Mouse (Mus musculus) retina, embryonic 14.5 days (tissue): Measurements from ENCODE around the gene Lrrc8b.

ENCODE experiments used
- DNase-seq: peaks from one replicate; pipeline ENCODE4 v3.0.0-alpha.2; 2015; ENCODE audit warnings: low spot score

Gene Lrrc8b

GRCm38 (mm10) chr5:105425587-105425986 is 10.0 kb downstream of the Lrrc8b start:
- DNase-seq: no peak

DNA sequence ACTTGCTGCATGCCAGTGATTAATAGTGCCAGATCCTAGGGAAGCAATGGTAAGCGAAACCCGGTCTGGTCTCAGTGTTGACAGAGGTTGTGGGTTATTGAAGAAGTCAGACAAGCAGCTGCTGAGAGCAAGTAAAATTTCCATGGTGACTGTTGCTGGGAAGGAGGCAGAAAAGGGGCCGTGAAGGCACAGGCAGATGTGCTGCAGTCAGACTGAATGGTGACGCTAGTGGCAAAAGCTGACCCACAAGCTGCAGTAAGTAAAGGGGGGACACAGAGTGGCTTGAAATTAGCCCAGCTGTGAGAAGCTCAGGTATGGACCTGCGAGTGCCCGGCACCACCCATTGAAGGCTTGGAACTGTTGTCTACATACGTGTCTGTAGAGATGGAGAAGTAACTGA is 11.8 kb downstream of the Lrrc8b start:
- no peak for DNase-seq

- DNase-seq: no peak
Observed at GRCm38 (mm10) chr5:105428265-105428974, 12.8 kb downstream of the Lrrc8b start.

GRCm38 (mm10) chr5:105430148-105430547 is 14.6 kb downstream of the Lrrc8b start:
- DNase-seq: no peak

DNA sequence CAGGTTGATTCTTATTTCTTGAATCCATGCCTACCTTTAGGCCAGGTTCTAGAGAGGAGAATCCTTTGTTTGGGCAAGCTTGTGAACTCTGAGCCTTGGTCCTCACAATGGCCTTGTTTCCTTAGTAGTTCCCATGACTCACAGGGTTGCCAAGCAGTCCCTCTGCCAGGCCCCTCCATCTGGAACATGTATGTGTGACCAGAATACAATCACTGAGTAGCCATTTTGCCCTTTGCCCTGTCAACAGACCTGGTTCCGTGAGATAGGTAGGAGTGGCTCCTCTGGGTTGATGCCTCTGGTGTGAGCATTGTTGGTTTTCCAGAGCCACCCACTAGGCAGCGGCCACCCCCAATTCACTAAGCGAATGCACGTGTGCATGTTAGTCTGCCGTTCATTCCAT is 24.0 kb downstream of the Lrrc8b start:
- no peak for DNase-seq

- no peak for DNase-seq
Observed at GRCm38 (mm10) chr5:105440992-105441535, 25.5 kb downstream of the Lrrc8b start.

- DNase-seq: no peak
Observed at GRCm38 (mm10) chr5:105442212-105443000, 26.8 kb downstream of the Lrrc8b start.

DNA sequence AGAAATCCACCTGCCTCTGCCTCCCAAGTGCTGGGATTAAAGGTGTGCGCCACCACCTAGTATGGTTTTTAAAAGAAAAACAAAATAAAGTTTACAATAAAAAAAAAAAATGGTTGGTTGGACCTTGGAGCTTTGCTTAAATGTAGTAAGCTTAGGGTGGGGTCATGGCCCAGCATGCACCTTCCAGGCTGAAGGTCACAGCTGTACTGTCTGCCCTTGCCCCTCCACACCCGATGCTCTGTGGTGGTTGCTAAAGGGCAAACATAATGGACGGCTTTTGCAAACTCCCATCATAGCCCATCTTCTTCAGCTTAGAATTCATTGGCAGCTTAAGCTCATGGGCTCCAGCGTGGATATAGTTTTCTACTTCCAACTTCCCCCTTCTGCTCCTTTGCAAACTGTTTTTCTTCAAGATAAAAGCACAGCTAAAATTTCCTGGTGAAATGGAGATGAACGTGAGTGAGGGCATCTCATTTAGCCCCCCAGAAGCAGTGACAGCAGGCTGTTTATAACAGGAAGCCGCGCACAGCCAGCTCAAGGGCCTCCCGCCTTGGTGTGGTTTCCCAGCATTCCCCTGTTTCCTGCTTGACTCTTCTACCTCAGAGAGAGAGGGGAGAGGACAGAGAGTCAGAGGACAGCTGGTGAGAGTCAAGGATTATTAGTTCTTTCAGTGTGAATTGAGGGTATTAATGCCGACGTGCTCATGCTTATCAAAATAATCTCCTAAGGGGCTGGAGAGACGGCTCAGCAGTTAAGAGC is 27.7 kb downstream of the Lrrc8b start:
- peak; percentile 15 for DNase-seq

- no peak for DNase-seq
Observed at GRCm38 (mm10) chr5:105445686-105446085, 30.1 kb downstream of the Lrrc8b start.

- DNase-seq: no peak
Observed at GRCm38 (mm10) chr5:105454105-105454504, 38.5 kb downstream of the Lrrc8b start.

DNA sequence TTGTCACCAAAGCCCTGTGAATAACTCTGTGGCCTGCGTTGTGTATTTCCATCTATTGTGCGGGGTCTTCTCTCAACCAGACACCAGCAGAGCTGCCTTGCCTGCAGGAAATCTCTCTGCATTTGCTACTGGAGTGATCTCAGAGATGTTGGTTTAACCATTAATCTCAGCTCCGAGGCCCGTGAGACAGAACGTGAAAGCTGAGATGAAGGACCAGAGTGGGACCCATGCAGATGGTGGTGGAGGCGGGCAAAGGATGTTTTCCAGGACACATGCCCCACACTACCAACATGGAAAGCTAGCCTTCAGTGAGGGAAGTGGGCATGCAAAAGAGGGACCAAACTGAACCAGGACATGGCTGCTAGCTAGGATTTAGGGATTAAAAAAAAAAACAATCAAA is 43.5 kb downstream of the Lrrc8b start:
- no peak for DNase-seq

- DNase-seq: no peak
Observed at GRCm38 (mm10) chr5:105460551-105460950, 45.0 kb downstream of the Lrrc8b start.

DNA sequence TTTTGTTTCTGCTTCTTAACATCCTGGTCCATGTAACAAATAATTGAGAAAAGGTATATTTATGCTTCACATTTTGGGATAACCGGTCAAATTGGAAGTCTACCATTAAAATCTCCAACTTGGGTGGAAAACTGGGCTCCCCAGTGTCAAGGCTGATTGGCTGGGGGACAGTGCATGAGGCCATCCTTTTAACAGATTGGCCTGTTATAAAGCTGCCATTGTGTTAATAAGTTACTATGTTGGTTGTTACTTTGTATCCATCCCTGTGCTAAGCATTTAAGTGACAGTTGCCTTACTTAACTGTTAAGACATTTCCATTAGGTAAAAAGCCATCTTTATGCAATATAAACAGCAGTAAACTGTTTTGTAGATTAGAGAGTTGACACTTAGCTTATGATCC is 45.5 kb downstream of the Lrrc8b start:
- no peak for DNase-seq

- DNase-seq: no peak
Observed at GRCm38 (mm10) chr5:105464671-105465070, 49.1 kb downstream of the Lrrc8b start.

DNA sequence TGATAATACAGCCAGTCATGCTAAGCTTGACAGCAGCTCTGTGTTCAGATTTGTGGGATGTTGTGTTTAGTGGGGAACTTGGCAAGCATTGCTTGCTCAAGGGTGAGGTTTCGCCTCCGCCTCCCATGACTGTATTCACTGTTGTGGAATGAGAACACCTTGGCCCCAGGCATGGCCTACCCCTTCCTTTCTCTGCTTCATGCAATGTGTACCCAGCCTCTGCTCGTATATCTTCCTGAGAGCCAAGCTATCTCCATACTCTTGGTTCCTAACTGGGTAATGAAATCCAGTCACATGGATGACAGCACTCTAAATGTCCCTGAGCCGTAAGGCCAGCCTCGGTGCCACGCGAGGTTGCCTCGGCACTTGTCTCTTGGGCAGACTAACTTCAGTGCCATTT is 50.0 kb downstream of the Lrrc8b start:
- DNase-seq: no peak

- DNase-seq: no peak
Observed at GRCm38 (mm10) chr5:105466471-105466902, 50.9 kb downstream of the Lrrc8b start.

GRCm38 (mm10) chr5:105467271-105467670 is 51.7 kb downstream of the Lrrc8b start:
- DNase-seq: no peak

DNA sequence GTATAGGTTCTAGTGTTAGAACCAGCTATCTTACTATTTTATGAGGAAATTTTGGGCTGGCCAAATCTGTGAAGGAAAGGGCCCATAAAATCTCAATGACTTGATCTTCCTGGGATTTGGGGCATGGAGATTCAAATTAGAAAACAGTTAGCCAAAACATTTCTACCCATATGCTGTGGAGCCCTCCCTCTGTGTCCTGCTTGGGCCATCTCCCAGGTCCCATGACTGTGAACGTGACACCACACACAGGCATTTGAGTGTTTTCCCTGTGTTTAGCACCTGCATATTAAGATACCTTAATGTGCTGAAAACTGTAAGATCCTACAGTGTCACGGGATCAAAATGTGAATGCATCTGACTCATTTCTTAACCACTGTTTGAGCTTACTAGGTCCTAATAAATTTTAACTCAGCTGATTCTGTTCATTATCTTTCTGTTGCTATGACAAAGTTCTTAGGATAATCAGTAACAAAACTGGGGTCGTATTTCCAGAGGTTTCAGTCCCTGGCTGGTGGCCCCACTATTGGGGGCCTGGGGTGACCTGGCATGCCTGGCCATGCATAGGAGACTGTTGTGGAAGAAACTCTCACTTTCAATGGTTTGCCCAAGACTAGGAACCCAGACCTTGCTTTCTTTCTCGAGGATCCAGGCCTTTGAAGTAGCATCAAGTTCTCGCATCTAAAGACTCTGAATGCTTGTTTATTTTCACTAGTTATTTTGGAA is 57.6 kb downstream of the Lrrc8b start:
- DNase-seq: no peak

DNA sequence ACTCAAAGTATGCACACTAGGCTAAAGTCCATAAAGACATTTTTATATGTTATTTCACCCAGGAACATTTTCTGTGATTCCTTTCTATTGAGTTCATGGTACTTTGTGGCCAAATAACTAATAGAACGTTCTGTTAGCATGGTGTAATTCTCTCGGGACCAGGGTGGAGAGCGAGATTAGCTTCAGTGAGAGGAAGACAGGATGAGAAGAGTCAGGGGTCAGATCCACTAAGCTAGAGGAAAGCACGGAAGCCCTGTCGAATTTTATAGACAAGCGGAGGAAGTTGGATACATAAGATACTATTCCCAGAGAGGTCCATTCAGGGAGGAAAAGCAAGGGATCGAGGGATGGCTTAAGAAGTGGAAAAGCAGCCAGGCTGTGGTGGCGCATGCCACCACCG is 62.0 kb downstream of the Lrrc8b start:
- no peak for DNase-seq

DNA sequence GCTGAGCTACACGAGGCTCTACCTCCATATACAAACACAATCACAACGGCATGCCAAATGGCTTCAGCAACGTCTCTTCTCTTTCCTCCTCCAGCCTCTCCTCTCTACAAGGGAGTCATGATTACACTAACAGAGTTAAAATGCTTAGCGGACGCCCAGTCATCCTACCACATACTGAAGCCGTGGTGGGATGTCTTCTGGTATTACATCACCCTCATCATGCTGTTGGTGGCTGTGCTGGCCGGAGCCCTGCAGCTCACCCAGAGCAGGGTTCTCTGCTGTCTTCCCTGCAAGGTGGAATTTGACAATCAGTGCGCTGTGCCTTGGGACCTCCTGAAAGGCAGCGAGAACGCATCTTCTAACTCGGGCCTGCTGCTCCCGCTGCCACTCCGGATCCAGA is 64.1 kb downstream of the Lrrc8b start:
- no peak for DNase-seq

GRCm38 (mm10) chr5:105480561-105480960 is 65.0 kb downstream of the Lrrc8b start:
- no peak for DNase-seq

GRCm38 (mm10) chr5:105483632-105484031 is 68.1 kb downstream of the Lrrc8b start:
- no peak for DNase-seq
